Mouse (Mus musculus) testis, adult 2 months (tissue): ENCODE measurements around the gene Atrnl1.

Source experiments
- CTCF ChIP-seq: fragments of 200-500 bp; IDR thresholded peaks from 2 replicates; pipeline ENCODE4 v1.5.1; 2012; ENCODE audit warnings: low read depth, mild to moderate bottlenecking, inconsistent platforms, low read length, moderate library complexity; ENCODE audit not compliant: control insufficient read depth, insufficient read depth, insufficient replicate concordance
- POLR2A ChIP-seq: fragments of 200-500 bp; IDR thresholded peaks from 2 replicates; pipeline ENCODE4 v1.6.1; 2012; ENCODE audit warnings: low read depth, mild to moderate bottlenecking, inconsistent platforms, low read length, moderate library complexity; ENCODE audit not compliant: control insufficient read depth

GRCm38 (mm10) chr19:57942281-57942680, 331.4 kb downstream of the Atrnl1 start:
- TF ChIP-seq CTCF, result no peak
- TF ChIP-seq POLR2A, result no peak
